Mouse (Mus musculus) embryonic facial prominence, embryonic 10.5 days (tissue): ENCODE results near the gene Rgs16. TPM values are rescaled to one million over a fixed set of nuclear protein-coding genes. Genes with fewer than 3 reads are reported as not detected.

Experiments used
- DNase-seq: peaks from one replicate; pipeline ENCODE4 v3.0.0-alpha.2; 2017; ENCODE audit warnings: low spot score
- H3K27ac ChIP-seq: fragments of 300-500 bp; sonication (generic); replicated peaks from 2 replicates; pipeline ENCODE4 v1.5.1; 2016; ENCODE audit warnings: mild to moderate bottlenecking
- H3K27me3 ChIP-seq: fragments of 300-500 bp; sonication (generic); replicated peaks from 2 replicates; pipeline ENCODE4 v1.6.1; 2016; ENCODE audit warnings: low read depth, mild to moderate bottlenecking; ENCODE audit not compliant: poor library complexity, severe bottlenecking
- H3K36me3 ChIP-seq: fragments of 300-500 bp; sonication (generic); replicated peaks from 2 replicates; pipeline ENCODE4 v1.6.1; 2016; ENCODE audit warnings: mild to moderate bottlenecking, moderate library complexity
- H3K4me1 ChIP-seq: fragments of 300-500 bp; sonication (generic); 2 replicates; pipeline ENCODE4 v1.6.1; 2016
- H3K4me3 ChIP-seq: fragments of 300-500 bp; sonication (generic); 2 replicates; pipeline ENCODE4 v1.5.1; 2016; ENCODE audit warnings: mild to moderate bottlenecking, moderate library complexity
- H3K9me3 ChIP-seq: fragments of 300-500 bp; sonication (generic); 2 replicates; pipeline ENCODE4 v1.6.1; 2016; ENCODE audit warnings: mild to moderate bottlenecking
- WGBS: fragments of 180-500 bp; shearing (Covaris S2); methylation state at CpG from one replicate; pipeline ENCODE4 v1.1.7; 2016; 5-methylcytosine and 5-hydroxymethylcytosine counted together
- polyA plus RNA-seq: library from polyadenylated mRNA; unstranded; fragments of >200 nt; fragmentation: Nextera tagmentation; extraction: Ambion mirVana; gene quantifications from 2 replicates; pipeline ENCODE4 v1.2.1, GENCODE M21; 2016

Gene Rgs16
- polyA plus RNA-seq, 1 experiment from 2014 or later, result 9.5 TPM

DNA sequence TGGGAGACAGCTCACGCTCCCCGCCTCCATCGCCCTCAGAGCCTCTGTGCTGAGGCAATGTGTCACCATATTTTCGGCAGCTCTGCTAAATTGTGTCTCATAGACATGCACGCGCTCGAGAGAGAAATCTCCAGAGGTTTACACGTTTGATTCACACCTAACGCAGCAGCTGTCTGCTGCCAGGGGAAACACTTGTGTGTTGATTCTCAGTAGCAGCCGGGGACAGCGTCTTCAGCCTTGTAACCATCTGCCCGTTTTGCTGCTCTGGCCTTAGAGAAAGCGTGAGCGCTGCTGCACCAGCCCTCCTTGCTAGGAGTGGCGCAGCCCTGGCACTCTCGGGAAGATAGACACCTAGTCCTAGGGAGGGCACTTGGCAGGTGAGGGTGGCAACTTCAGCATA lies 13.5 kb upstream of the Rgs16 start:
- H3K27me3 ChIP-seq, result no peaks in the 10 kb centered on the region
- WGBS, result 88% methylated on average over 16 of the region's 16 CpGs
- peaks cover 11% of the 10 kb centered on the region; the same call in 1 of the 2 replicates for H3K4me1 ChIP-seq
- no peaks in the 10 kb centered on the region for H3K36me3 ChIP-seq
- H3K9me3 ChIP-seq, result no peaks in the 10 kb centered on the region
- no peak overlapping the region for H3K27ac ChIP-seq
- no peak overlapping the region for H3K4me3 ChIP-seq
- no peak for DNase-seq

DNA sequence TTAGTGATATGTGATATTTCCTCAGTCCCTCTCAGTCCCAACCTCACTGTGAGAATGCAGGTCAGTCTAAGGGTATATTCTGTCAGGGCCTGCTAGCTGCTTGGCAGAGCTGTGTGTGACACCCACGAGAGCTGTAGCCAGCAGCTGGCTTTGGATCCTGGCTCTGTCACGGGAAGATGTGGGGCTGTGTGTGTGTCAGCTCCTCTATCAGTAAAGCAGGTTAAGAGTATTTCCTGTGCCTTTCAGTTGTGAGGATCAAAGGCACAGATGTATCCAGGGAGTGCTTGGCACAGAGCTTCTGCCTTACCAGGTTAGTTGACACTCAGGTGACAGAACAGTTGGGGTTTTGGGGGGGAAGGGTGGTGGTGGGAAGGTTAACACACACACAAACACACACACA lies 10.3 kb upstream of the Rgs16 start:
- Histone ChIP-seq H3K27ac (no peak overlapping the region), H3K9me3 (no peaks in the 10 kb centered on the region), H3K4me3 (no peak overlapping the region), H3K4me1 (peaks cover 33% of the 10 kb centered on the region), H3K27me3 (peaks cover 18% of the 10 kb centered on the region), H3K36me3 (no peaks in the 10 kb centered on the region)
- 59% methylated on average over 2 of the region's 2 CpGs for WGBS
- DNase-seq, result no peak

DNA sequence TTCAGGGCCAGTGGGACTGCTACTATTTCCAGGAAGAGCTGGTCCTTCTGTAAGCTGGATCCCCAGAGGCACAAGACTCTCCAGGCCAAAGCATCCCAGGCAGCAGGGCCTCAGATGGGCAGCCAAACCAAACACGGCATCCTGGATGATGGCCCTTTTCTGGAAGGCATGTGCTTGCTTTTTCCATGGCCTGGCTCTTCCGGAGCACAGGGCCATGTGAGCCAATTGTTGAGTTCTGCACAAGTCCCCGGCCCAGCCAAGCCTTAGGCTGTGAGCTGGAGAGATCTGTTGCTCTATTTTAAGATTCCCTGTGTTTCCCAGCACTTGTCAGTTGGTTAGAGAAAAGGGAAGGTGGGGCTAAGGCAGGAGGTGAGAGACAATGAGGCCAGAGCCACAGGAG lies 9.5 kb upstream of the Rgs16 start:
- DNase-seq, result no peak
- Histone ChIP-seq H3K27me3 (peaks cover 26% of the 10 kb centered on the region), H3K4me3 (no peak overlapping the region), H3K4me1 (peaks cover 33% of the 10 kb centered on the region), H3K36me3 (no peaks in the 10 kb centered on the region), H3K27ac (no peak overlapping the region), H3K9me3 (no peaks in the 10 kb centered on the region)
- 64% methylated on average over 3 of the region's 3 CpGs for WGBS

DNA sequence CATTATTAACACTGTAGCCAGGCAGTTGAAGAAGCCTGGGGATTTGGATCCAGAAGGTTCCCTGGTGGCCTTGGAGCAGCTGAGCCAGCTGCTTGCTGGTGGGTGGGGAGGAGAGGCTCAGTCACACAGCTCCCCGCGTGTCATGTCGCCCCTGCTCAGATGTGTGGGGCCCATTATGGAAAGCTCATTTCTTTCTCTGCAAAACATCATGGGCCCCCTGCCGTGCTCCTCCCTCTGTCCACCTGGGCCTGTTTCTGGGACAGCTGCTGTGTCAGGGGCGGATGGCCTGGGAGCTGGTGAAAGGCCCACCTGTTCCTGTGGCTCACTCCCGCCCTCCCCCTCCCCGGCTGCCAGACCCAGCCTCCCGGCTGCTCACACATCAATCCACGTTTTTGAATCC lies 7.0 kb upstream of the Rgs16 start:
- 32% methylated on average over 9 of the region's 9 CpGs for WGBS
- Histone ChIP-seq H3K36me3 (no peaks in the 10 kb centered on the region), H3K27ac (no peak overlapping the region; the same call in 1 of the 2 replicates), H3K4me1 (peaks cover 49% of the 10 kb centered on the region), H3K4me3 (no peak overlapping the region), H3K27me3 (peaks cover 41% of the 10 kb centered on the region), H3K9me3 (no peaks in the 10 kb centered on the region)
- DNase-seq, result no peak

DNA sequence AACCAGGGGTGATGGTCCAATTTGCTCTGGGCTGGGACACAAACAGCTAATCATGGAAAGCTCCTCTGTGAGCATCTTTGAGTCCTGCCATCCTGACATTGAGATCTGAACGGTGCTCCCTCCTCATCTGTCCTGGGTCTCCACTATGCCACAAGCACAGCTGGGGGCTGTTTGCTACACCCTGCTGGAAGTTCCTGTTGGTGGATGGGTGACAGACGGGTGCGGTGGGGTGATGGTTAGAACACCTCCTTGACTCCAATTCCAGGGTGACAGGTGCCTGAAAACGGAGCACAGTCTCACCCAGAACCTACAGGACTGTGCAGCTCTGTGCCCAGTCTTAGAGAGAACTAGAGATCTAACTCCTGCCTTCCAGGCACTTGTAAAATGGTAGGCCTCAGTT lies 5.3 kb upstream of the Rgs16 start:
- no peaks in the 10 kb centered on the region for H3K36me3 ChIP-seq
- H3K4me1 ChIP-seq, result peaks cover 48% of the 10 kb centered on the region
- H3K4me3 ChIP-seq, result no peak overlapping the region
- no peak for DNase-seq
- WGBS, result 80% methylated on average over 4 of the region's 4 CpGs
- no peak overlapping the region for H3K27ac ChIP-seq
- peaks cover 57% of the 10 kb centered on the region for H3K27me3 ChIP-seq
- no peaks in the 10 kb centered on the region for H3K9me3 ChIP-seq

DNA sequence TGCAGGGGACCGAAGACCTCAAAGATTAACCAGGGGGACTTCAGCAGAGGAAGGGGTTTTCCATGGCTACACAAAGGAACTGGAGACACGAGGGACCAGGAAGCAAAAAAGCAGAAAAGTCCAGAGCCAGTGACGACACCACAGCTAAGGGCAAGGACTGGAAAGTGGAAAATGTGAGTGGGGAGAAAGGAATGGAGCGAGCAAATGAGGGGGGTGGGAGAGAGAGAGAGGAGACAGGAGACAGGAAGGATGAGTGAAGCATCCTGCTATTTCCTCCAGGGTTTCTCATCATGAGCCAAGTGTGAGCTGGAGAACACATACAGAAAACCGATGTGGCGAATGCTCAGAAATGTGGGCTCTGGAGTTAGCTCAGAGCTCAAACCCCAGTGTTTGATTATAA lies 4.1 kb upstream of the Rgs16 start:
- DNase-seq, result no peak
- H3K4me1 ChIP-seq, result peaks cover 55% of the 10 kb centered on the region
- peaks cover 70% of the 10 kb centered on the region for H3K27me3 ChIP-seq
- no peaks in the 10 kb centered on the region for H3K9me3 ChIP-seq
- WGBS, result 79% methylated on average over 6 of the region's 6 CpGs
- no peak overlapping the region for H3K4me3 ChIP-seq
- H3K27ac ChIP-seq, result 0 out of 2 replicates have a peak overlapping the region, but pooled peaks have one; percentile 19
- H3K36me3 ChIP-seq, result no peaks in the 10 kb centered on the region

DNA sequence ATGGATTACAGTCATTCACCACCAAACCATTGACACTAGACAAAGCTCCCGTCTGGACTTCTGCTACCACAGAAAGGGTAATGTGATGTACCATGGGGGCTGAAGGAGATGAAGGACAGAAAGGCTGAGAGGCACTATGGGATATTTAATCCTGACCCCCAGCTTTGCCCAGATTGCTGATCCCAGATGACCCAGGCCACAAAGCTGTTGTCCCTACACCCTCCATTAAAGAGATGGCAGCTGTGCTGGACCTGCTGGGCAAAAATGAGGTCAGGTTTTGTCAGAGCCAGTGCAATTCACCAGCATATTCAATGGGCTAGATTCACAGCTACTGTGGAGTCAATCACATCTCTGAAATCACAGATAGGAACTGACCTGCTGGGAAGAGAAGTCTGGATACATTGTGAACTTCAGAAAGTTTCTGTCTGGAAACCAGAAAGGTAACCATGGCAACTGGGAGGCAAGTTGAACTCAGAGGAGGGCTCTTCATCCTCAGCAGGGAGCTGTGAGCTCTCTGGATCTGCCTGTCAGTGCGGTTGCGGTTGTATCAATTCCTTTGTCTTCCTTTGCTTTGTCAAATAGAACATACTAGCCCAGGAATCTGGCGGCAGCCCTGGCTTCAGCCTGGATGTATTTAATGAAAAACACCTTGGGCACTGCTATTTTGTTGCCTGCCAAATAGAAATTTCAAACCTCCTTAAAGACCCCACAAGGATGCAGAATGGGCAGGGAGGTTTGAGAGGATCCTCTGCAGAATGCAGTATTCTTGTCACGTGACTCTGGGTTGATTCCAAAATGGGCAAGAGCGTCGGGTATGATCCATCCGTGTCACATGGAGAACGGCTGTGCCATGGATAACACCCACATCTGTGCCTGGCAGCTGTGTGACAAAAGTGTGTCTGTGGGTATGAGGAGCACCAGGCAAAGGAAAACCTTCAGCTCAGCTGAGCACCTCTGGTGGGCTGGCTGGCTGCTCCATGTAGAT lies 2.8 kb upstream of the Rgs16 start:
- no peak for DNase-seq
- Histone ChIP-seq H3K4me1 (peaks cover 56% of the 10 kb centered on the region), H3K27me3 (peaks cover 80% of the 10 kb centered on the region), H3K9me3 (no peaks in the 10 kb centered on the region), H3K27ac (0 out of 2 replicates have a peak overlapping the region, but pooled peaks have one; percentile 19), H3K4me3 (no peak overlapping the region), H3K36me3 (no peaks in the 10 kb centered on the region)
- WGBS, result 48% methylated on average over 9 of the region's 9 CpGs

DNA sequence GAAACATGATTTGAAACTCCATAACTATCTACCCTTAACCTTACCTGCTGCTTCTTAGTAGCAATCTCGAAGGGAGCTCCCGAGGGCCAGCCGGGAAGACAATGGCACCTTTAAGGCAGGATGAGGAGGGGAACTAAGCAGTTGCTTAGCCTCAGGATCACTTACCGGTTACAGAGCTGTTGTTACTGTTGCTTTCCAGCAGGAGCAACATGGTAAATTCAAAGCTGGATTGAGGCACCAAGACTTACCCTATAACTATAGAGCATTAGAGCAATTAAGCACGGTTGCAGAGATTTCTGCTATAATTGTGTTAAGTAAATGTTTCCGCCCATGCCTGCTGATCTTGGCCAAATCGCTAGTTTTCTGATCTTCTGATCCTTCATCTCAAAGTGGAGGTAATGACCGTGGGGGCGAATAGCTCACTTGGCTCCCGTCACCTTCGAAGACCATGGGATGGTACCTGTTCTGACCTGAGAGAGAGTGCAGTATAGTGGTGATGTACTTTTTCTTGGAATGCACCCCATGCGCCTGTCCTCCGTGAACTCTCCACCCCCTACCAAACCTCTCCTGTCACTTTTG lies 623 bp upstream of the Rgs16 start:
- Histone ChIP-seq H3K27me3 (peaks cover 71% of the 10 kb centered on the region), H3K4me3 (peak overlapping the region; percentile 63), H3K9me3 (no peaks in the 10 kb centered on the region), H3K36me3 (peaks cover 11% of the 10 kb centered on the region), H3K4me1 (peaks cover 44% of the 10 kb centered on the region), H3K27ac (0 out of 2 replicates have a peak overlapping the region, but pooled peaks have one; percentile 26)
- WGBS, result 13% methylated on average over 13 of the region's 13 CpGs
- DNase-seq, result no peak

DNA sequence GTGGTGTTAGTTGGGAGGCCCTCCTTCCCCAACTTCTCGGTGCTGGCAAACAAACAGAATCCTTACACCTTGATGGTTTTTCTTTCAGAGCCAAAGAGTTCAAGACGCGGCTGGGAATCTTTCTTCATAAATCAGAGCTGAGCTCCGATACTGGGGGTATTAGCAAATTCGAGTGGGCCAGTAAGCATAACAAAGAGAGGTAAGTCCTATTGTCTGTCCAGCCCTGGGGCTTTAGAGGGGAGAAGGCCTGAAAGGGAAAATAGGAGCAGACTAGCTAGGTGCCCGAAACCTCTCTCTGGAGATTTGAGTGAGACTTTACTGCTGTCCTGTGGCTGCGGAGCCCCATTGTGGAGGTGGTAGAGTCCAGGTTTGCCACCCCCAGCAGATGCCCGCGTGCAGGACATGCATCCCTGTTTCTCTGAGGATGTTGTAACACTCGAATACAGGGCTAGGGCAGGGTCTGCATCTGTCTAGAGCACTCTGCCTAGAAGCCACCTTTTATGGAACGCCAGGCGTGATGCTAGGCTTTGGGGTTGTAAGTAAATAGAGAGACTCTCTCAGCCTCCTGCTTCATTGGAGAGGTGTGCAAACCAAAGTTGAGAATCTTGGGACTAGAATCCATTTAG lies 739 bp downstream of the Rgs16 start:
- no peak for DNase-seq
- Histone ChIP-seq H3K4me3 (peak overlapping the region; percentile 63), H3K36me3 (peaks cover 11% of the 10 kb centered on the region), H3K27me3 (peaks cover 58% of the 10 kb centered on the region), H3K9me3 (no peaks in the 10 kb centered on the region), H3K27ac (peak overlapping the region; percentile 26; the same call in 1 of the 2 replicates), H3K4me1 (peaks cover 44% of the 10 kb centered on the region)
- 22% methylated on average over 12 of the region's 12 CpGs for WGBS

DNA sequence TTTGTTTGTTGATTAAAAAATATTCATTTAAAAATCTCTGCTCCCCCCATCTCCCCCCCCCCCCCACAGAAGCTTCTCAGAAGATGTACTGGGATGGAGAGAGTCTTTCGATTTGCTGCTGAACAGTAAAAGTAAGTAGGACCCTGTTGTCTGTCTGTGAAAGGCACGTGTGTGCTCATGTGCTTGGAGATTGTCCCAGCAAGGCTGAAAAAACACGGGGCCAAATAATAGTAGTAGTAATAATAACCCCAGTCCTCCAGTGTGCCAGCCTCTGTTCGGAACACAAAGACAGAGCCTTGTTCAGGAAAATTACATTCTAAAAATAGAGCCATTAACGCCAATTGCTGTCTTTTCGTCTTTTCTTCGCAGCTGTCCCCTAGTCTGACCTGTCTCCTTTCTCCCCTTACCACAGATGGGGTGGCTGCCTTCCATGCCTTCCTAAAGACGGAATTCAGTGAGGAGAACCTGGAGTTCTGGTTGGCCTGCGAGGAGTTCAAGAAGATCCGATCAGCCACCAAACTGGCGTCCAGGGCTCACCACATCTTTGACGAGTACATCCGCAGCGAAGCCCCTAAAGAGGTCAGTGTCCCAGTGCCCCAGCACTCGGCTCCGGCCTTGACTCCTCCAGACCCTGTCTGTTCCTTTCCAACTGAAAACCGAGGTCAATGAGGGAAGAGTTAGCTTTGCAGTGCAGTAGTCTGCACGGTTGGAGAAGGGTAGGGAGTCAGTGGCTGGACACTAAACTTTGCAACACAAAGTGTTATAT lies 1.6 kb downstream of the Rgs16 start:
- no peak for DNase-seq
- peaks cover 46% of the 10 kb centered on the region for H3K4me1 ChIP-seq
- peaks cover 11% of the 10 kb centered on the region for H3K36me3 ChIP-seq
- H3K27ac ChIP-seq, result peak overlapping the region; percentile 35; the same call in 1 of the 2 replicates
- H3K27me3 ChIP-seq, result peaks cover 61% of the 10 kb centered on the region
- H3K9me3 ChIP-seq, result no peaks in the 10 kb centered on the region
- peak overlapping the region; percentile 63 for H3K4me3 ChIP-seq
- WGBS, result 58% methylated on average over 18 of the region's 18 CpGs

DNA sequence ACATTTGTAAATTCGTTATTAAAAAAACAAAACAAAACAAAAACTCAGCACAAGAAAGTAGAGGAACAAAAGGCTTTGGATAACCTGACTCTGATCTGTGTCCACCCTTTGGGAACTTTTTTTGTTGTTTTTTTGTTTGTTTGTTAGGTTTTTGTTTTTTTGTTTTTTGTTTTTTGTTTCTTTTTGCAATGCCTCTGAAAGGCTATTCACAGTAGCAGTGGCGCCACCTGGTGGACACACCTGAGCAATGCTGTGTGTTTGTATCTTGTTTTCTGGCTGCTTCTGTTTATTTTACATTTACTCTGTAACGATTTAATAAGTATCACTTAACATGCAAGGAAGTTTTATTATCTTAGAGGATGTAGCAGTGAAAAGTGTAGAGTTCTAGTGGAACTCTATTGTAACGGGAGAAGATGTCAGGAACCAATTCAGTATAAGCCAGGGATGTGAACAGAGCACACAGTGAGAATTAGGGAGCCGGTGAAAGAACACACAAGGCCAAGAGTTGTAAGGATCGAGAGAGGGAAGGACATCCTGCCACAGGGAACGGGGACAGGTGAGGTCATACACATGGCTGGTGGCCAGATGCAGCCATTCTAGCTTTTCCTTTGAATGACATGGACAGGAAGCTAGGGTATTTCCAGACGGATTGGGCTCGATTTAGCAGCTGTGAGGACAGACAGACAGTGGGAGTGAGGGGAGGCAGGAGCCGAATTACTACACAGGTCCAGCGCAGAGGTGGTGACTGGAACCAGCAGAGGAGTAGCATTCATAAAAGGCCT lies 2.4 kb downstream of the Rgs16 start:
- 61% methylated on average over 11 of the region's 11 CpGs for WGBS
- Histone ChIP-seq H3K4me1 (peaks cover 39% of the 10 kb centered on the region), H3K9me3 (no peaks in the 10 kb centered on the region), H3K4me3 (no peak overlapping the region; the same call in 1 of the 2 replicates), H3K27me3 (peaks cover 61% of the 10 kb centered on the region), H3K27ac (no peak overlapping the region), H3K36me3 (peaks cover 11% of the 10 kb centered on the region)
- peak; percentile 75 for DNase-seq
